Mouse (Mus musculus): ENCODE results near the gene 4930451I11Rik. TPM values are rescaled to one million over a fixed set of nuclear protein-coding genes. Genes with fewer than 3 reads are reported as not detected.

The 4930451I11Rik gene
- polyA plus RNA-seq, 1 experiment, result 114 TPM

DNA sequence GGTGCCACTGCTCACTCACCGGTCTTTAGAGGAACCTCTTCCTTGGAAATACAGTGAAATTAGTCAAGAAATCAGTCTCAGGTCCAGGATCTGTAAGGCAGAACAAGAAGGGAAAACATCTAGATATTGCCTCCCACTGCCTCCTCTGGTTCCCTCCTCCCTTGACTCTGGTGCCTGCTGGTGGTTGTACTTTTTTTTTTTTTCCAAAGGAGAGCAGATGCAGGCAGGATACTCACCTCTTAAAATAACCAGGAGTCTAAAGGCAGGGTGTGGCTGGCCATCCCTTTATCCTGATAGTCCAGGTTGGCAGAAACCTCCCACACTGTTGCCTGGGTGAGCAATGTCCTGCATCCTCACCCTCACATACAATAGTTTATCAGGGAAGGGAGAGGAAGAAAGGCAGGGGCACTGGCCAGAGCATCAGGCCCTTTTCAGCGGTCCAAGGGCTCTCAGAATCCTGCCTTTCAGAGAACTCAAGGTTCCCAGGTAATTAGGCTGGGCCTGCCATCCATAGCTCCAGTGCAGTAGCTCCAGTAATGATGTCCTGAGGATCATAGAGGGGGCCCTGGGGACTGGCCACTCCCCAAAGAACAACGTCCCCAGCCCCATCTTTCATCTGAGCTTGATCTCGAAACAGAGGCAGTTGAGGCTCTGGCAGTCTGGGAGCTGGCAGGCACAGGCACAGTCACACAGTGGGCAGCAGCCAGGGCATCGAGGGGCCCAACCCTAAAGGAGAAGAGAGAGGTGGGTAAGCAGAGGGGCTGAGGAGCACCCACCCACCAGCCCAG lies 31.0 kb downstream of the 4930451I11Rik start:
- TF ChIP-seq CTCF (IDR thresholded peaks at IDR 0.05; ENCODE audit: control insufficient read depth, insufficient read depth, insufficient replicate concordance, low read depth, low read length) (no peak), POLR2A (IDR thresholded peaks at IDR 0.05; ENCODE audit: control insufficient read depth, low read depth, low read length) (no peak)
- peak overlapping the region; percentile 95; the same call in 1 of the 2 replicates for H3K27ac ChIP-seq (ENCODE audit: control insufficient read depth, insufficient read depth, low read depth, low read length)
- H3K4me3 ChIP-seq (ENCODE audit: control insufficient read depth, low read depth, low read length), result peak overlapping the region; percentile 94
- H3K4me1 ChIP-seq (ENCODE audit: control insufficient read depth, insufficient read depth, low read length), result peaks cover 17% of the 10 kb centered on the region
- no peaks in the 10 kb centered on the region for H3K27me3 ChIP-seq (ENCODE audit: control insufficient read depth, insufficient read depth, low read length)
- no peaks in the 10 kb centered on the region for H3K36me3 ChIP-seq (ENCODE audit: control insufficient read depth, insufficient read depth, low read length)

DNA sequence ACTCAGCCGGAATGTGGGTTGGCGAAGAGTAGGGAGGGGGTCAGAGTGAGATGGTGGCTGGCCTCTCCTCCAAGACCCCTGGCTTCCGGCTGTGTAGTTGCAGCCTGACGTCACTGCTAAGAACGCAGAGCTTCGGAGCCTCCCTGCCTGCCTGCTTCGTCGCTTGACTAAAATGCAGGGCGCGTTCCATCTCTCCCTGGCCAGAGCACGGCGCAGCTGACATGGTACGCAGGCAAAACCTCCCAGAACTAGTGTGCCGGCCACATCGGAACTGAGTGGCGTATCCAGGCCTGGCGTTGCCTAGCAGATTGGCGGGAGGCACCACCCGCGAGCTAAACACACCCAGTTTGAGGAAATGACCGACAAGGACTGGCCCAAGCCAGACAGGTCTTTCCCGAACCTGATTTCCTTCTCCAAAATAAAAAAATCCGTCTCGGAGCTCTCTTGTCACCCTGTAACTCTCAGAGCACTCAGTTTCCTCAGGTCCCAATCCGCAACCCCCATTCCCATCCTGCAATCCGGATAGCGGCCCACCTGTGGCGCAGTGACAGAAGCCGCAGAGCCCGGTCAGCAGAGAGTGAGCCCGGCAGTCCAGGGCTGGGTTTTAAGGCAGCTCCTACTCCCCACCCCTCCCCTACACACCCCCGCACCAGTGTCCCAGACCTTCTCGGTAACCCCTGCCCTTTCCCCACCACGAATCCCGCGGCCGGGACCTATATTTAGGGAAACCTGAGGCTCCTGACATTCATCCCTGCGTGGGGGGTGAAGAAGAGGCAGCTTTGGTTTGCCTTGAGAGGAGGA lies 31.8 kb downstream of the 4930451I11Rik start:
- Histone ChIP-seq H3K4me3 (ENCODE audit: control insufficient read depth, low read depth, low read length) (peak overlapping the region; percentile 94), H3K27me3 (ENCODE audit: control insufficient read depth, insufficient read depth, low read length) (no peaks in the 10 kb centered on the region), H3K4me1 (ENCODE audit: control insufficient read depth, insufficient read depth, low read length) (peaks cover 17% of the 10 kb centered on the region), H3K36me3 (ENCODE audit: control insufficient read depth, insufficient read depth, low read length) (no peaks in the 10 kb centered on the region), H3K27ac (ENCODE audit: control insufficient read depth, insufficient read depth, low read depth, low read length) (peak overlapping the region; percentile 95)
- TF ChIP-seq CTCF (IDR thresholded peaks at IDR 0.05; ENCODE audit: control insufficient read depth, insufficient read depth, insufficient replicate concordance, low read depth, low read length) (peak; percentile 20; the same call in 1 of the 2 replicates), POLR2A (IDR thresholded peaks at IDR 0.05; ENCODE audit: control insufficient read depth, low read depth, low read length) (peak; percentile 68; the same call in 1 of the 2 replicates)

DNA sequence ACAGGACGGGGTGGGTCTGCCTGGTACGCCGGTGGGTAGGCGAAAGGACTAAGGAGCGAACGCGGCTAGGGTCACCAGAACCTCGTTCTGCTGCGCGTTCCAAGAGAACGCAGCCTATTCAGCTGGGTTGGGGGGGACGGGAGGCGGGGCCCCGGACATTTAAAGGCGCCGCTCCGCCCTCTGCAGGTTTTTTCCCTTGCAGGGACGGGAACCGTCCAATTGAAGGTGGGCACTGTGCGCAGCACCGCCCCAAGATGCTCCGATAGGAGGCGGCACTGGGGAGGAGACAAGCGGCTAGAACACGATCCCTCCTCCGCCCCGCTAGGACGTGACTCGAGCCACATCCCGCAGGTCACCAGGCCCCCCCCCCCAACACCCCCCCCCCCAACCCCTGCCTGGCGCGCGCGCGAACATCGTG lies 32.4 kb downstream of the 4930451I11Rik start:
- peak; percentile 97 for TF ChIP-seq POLR2A (IDR thresholded peaks at IDR 0.05; ENCODE audit: control insufficient read depth, low read depth, low read length)
- no peak for TF ChIP-seq CTCF (IDR thresholded peaks at IDR 0.05; ENCODE audit: control insufficient read depth, insufficient read depth, insufficient replicate concordance, low read depth, low read length)
- H3K4me3 ChIP-seq (ENCODE audit: control insufficient read depth, low read depth, low read length), result peak overlapping the region; percentile 94
- peaks cover 17% of the 10 kb centered on the region for H3K4me1 ChIP-seq (ENCODE audit: control insufficient read depth, insufficient read depth, low read length)
- H3K27me3 ChIP-seq (ENCODE audit: control insufficient read depth, insufficient read depth, low read length), result no peaks in the 10 kb centered on the region
- peak overlapping the region; percentile 95 for H3K27ac ChIP-seq (ENCODE audit: control insufficient read depth, insufficient read depth, low read depth, low read length)
- H3K36me3 ChIP-seq (ENCODE audit: control insufficient read depth, insufficient read depth, low read length), result no peaks in the 10 kb centered on the region

DNA sequence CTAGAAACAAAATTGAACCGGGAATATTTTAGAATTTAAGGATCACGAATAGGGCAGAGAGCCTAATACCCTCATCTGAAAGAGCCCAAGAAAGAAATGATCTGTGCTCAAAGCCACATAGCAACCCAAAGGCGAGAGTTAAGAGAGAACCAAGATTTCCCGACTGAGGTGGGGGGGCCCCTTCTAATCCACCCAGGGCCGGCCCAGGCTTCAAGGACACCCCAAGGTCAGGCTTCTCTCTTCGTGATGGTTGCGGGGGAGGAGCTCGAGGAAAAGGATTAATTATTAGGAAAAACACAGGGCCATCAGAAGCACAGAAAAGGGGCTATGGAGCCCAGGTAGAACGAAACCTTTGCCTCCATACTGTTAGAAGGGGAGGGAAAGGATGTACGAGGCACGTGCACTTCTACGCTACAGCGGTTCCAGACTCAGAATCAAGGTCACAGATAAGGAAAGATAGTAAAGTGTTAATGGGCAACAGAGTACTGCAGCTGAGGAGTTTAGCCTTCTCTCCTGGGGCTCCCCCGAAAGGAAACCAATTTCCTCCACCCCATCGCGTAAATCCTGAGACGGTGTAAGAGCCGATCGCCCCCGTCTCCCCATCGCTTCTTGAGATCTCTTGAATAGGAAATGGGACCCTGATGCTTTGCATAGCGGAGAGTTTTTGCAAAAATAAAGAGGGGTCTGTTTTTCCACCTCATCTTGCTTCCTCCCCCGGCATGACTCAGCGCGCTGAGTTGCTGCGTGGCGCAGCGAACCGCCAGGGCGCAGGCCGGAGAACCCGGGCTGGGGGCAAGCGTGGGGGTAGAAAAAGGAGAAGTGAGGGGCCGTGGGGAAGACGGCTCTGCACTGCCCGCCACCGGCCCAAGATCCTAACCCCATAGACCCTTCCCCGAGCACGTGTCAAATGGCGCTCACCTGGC lies 33.1 kb downstream of the 4930451I11Rik start:
- Histone ChIP-seq H3K4me1 (ENCODE audit: control insufficient read depth, insufficient read depth, low read length) (peaks cover 17% of the 10 kb centered on the region), H3K36me3 (ENCODE audit: control insufficient read depth, insufficient read depth, low read length) (no peaks in the 10 kb centered on the region), H3K4me3 (ENCODE audit: control insufficient read depth, low read depth, low read length) (peak overlapping the region; percentile 94), H3K27me3 (ENCODE audit: control insufficient read depth, insufficient read depth, low read length) (no peaks in the 10 kb centered on the region), H3K27ac (ENCODE audit: control insufficient read depth, insufficient read depth, low read depth, low read length) (peak overlapping the region; percentile 79)
- TF ChIP-seq POLR2A (IDR thresholded peaks at IDR 0.05; ENCODE audit: control insufficient read depth, low read depth, low read length), result peak; percentile 26; the same call in 1 of the 2 replicates
- TF ChIP-seq CTCF (IDR thresholded peaks at IDR 0.05; ENCODE audit: control insufficient read depth, insufficient read depth, insufficient replicate concordance, low read depth, low read length), result no peak

DNA sequence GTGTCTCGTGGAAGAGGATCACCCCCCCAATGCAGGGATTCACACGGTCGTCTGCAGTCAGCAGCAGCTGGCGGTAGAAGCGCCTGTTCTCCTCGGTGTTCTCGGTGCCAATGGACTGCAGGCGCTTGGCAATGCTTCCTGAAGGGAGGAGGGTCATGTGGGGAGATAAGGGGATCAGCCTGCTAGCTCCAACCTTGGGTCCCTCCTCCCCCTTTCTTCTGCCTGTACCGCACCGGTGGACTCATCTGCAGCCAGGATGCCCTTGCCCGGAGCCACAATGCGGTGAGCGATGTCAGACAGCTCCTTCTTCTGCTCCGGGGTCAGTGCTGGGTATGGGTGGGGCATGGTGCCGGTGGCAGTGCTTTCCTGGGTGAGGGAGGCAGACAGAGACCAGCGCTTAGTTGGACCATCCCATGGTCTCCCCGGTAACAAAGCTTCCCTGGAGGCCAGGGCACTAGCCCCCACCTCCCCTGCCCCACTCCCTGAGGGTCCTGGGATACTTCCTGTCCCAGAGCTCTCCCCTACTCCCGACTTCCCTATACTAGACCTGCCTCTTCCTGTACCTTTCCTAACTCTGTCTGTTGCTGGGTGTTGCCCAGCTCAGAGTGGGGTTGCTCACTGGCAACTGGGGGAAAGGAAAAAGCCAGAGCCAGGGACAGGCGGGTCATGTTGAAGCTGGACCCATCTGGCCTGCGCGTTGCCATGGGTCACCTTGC lies 33.9 kb downstream of the 4930451I11Rik start, which contains the start of gene Fam57b:
Gene Fam57b, plus strand, starts transcription at position 258 of the 716 bp plus-strand sequence.
- H3K36me3 ChIP-seq (ENCODE audit: control insufficient read depth, insufficient read depth, low read length), result no peaks in the 10 kb centered on the region
- no peaks in the 10 kb centered on the region for H3K27me3 ChIP-seq (ENCODE audit: control insufficient read depth, insufficient read depth, low read length)
- no peak for TF ChIP-seq CTCF (IDR thresholded peaks at IDR 0.05; ENCODE audit: control insufficient read depth, insufficient read depth, insufficient replicate concordance, low read depth, low read length)
- peak; percentile 40; the same call in 1 of the 2 replicates for TF ChIP-seq POLR2A (IDR thresholded peaks at IDR 0.05; ENCODE audit: control insufficient read depth, low read depth, low read length)
- peaks cover 17% of the 10 kb centered on the region for H3K4me1 ChIP-seq (ENCODE audit: control insufficient read depth, insufficient read depth, low read length)
- peak within 1 kb of the TSS; percentile 94 for H3K4me3 ChIP-seq (ENCODE audit: control insufficient read depth, low read depth, low read length)
- H3K27ac ChIP-seq (ENCODE audit: control insufficient read depth, insufficient read depth, low read depth, low read length), result peak within 1 kb of the TSS; percentile 79

DNA sequence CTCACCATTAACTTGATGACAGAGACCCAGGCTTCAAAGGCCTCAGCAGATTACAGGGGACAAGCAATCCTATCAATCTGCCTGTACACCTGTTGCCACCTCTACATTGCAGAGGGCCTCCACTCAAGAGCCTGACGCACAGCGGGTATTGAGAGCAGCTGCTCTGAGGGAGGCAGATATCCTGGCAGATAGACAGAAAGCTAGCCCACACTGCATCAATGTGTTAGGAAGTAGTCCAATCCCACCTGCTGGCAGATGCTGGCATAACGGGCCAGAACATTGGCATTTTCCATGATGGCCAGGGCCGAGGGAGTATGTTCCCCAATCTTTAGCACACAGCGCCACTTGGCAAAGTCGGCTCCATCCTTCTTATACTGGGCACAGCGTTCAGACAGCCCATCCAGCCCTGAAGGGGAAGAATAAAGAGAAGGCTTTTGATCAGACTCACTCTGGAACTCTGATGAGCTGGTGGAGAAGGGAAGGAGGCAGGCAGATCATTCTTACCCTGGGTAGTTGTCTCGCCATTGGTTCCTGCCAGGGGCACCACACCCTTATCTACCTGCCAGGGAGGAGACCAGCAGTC lies 35.0 kb downstream of the 4930451I11Rik start:
- Histone ChIP-seq H3K36me3 (ENCODE audit: control insufficient read depth, insufficient read depth, low read length) (no peaks in the 10 kb centered on the region), H3K27ac (ENCODE audit: control insufficient read depth, insufficient read depth, low read depth, low read length) (no peak overlapping the region), H3K4me1 (ENCODE audit: control insufficient read depth, insufficient read depth, low read length) (peaks cover 17% of the 10 kb centered on the region), H3K4me3 (ENCODE audit: control insufficient read depth, low read depth, low read length) (no peak overlapping the region), H3K27me3 (ENCODE audit: control insufficient read depth, insufficient read depth, low read length) (no peaks in the 10 kb centered on the region)
- TF ChIP-seq POLR2A (IDR thresholded peaks at IDR 0.05; ENCODE audit: control insufficient read depth, low read depth, low read length) (no peak), CTCF (IDR thresholded peaks at IDR 0.05; ENCODE audit: control insufficient read depth, insufficient read depth, insufficient replicate concordance, low read depth, low read length) (peak; percentile 13; the same call in 1 of the 2 replicates)
